Mouse (Mus musculus): Measurements from ENCODE around the gene Hps6. TPM values are rescaled to one million over a fixed set of nuclear protein-coding genes. Genes with fewer than 3 reads are reported as not detected.
"Not testable (repeated sequence)": the region's sequence is repeated elsewhere in the genome, so short reads cannot be mapped to it uniquely, and the experiment has no call there.

Gene Hps6
- 1.8 and 2.1 TPM in 2 replicates for polyA plus RNA-seq (2012; ENCODE audit: insufficient read depth, insufficient read length, missing spikeins)

- H3K27ac ChIP-seq (replicated peaks; ENCODE audit: low read depth, low read length): 0 out of 2 replicates have a peak within 1 kb of the TSS, but pooled peaks have one; percentile 32
- peak within 1 kb of the TSS; percentile 72 for H3K4me3 ChIP-seq (ENCODE audit: insufficient read depth, low read depth, low read length)
- H3K4me1 ChIP-seq (ENCODE audit: control insufficient read depth, insufficient read depth, insufficient read length, low read length): peaks cover 15% of the 10 kb centered on the region
Measured at GRCm38 (mm10) chr19:46003371-46004226, at the start of gene Hps6. Gene Hps6, plus strand, starts transcription at chr19:46003508.

GRCm38 (mm10) chr19:45956736-45957135 is 46.6 kb upstream of the Hps6 start:
- no peak overlapping the region for H3K27ac ChIP-seq (replicated peaks; ENCODE audit: low read depth, low read length)
- no peak overlapping the region for H3K4me3 ChIP-seq (ENCODE audit: insufficient read depth, low read depth, low read length)
- H3K4me1 ChIP-seq (ENCODE audit: control insufficient read depth, insufficient read depth, insufficient read length, low read length): no peaks in the 10 kb centered on the region

- Histone ChIP-seq H3K4me1 (ENCODE audit: control insufficient read depth, insufficient read depth, insufficient read length, low read length) (no peaks in the 10 kb centered on the region), H3K4me3 (ENCODE audit: insufficient read depth, low read depth, low read length) (no peak overlapping the region), H3K27ac (replicated peaks; ENCODE audit: low read depth, low read length) (no peak overlapping the region)
Measured at GRCm38 (mm10) chr19:45960770-45961169, 42.5 kb upstream of the Hps6 start.

GRCm38 (mm10) chr19:45984379-45984778 is 18.9 kb upstream of the Hps6 start:
- H3K27ac ChIP-seq (replicated peaks; ENCODE audit: low read depth, low read length): no peak overlapping the region
- no peak overlapping the region for H3K4me3 ChIP-seq (ENCODE audit: insufficient read depth, low read depth, low read length)
- no peaks in the 10 kb centered on the region for H3K4me1 ChIP-seq (ENCODE audit: control insufficient read depth, insufficient read depth, insufficient read length, low read length)

- H3K4me1 ChIP-seq (ENCODE audit: control insufficient read depth, insufficient read depth, insufficient read length, low read length): no peaks in the 10 kb centered on the region
- no peak overlapping the region for H3K4me3 ChIP-seq (ENCODE audit: insufficient read depth, low read depth, low read length)
- H3K27ac ChIP-seq (replicated peaks; ENCODE audit: low read depth, low read length): no peak overlapping the region
Measured at GRCm38 (mm10) chr19:45988238-45988637, 15.1 kb upstream of the Hps6 start.

- Histone ChIP-seq H3K27ac (replicated peaks; ENCODE audit: low read depth, low read length) (no peak overlapping the region), H3K4me1 (ENCODE audit: control insufficient read depth, insufficient read depth, insufficient read length, low read length) (no peaks in the 10 kb centered on the region), H3K4me3 (ENCODE audit: insufficient read depth, low read depth, low read length) (no peak overlapping the region)
Measured at GRCm38 (mm10) chr19:45991171-45991570, 12.1 kb upstream of the Hps6 start.

GRCm38 (mm10) chr19:45993441-45993840 is 9.9 kb upstream of the Hps6 start:
- H3K4me1 ChIP-seq (ENCODE audit: control insufficient read depth, insufficient read depth, insufficient read length, low read length); H3K27ac ChIP-seq (replicated peaks; ENCODE audit: low read depth, low read length); H3K4me3 ChIP-seq (ENCODE audit: insufficient read depth, low read depth, low read length): not testable (repeated sequence)

- Histone ChIP-seq H3K4me3 (ENCODE audit: insufficient read depth, low read depth, low read length) (no peak overlapping the region), H3K4me1 (ENCODE audit: control insufficient read depth, insufficient read depth, insufficient read length, low read length) (no peaks in the 10 kb centered on the region), H3K27ac (replicated peaks; ENCODE audit: low read depth, low read length) (no peak overlapping the region)
Measured at GRCm38 (mm10) chr19:45993981-45994737, 9.1 kb upstream of the Hps6 start.

GRCm38 (mm10) chr19:45997365-45997764 is 5.9 kb upstream of the Hps6 start:
- peak overlapping the region; percentile 97; the same call in 1 of the 2 replicates for H3K27ac ChIP-seq (replicated peaks; ENCODE audit: low read depth, low read length)
- peak overlapping the region; percentile 92 for H3K4me3 ChIP-seq (ENCODE audit: insufficient read depth, low read depth, low read length)
- H3K4me1 ChIP-seq (ENCODE audit: control insufficient read depth, insufficient read depth, insufficient read length, low read length): no peaks in the 10 kb centered on the region

GRCm38 (mm10) chr19:45997785-45998693 is 5.3 kb upstream of the Hps6 start, which contains the start of gene Armh3:
Gene Armh3, minus strand, starts transcription at chr19:45998488.
- H3K27ac ChIP-seq (replicated peaks; ENCODE audit: low read depth, low read length): peak within 1 kb of the TSS; percentile 97
- H3K4me1 ChIP-seq (ENCODE audit: control insufficient read depth, insufficient read depth, insufficient read length, low read length): no peaks in the 10 kb centered on the region
- H3K4me3 ChIP-seq (ENCODE audit: insufficient read depth, low read depth, low read length): peak within 1 kb of the TSS; percentile 92

GRCm38 (mm10) chr19:45998694-45999217 is 4.6 kb upstream of the Hps6 start:
- Histone ChIP-seq H3K27ac (replicated peaks; ENCODE audit: low read depth, low read length) (no peak overlapping the region), H3K4me3 (ENCODE audit: insufficient read depth, low read depth, low read length) (peak overlapping the region; percentile 45)

GRCm38 (mm10) chr19:45999378-45999777 is 3.9 kb upstream of the Hps6 start:
- peaks cover 4% of the 10 kb centered on the region for H3K4me1 ChIP-seq (ENCODE audit: control insufficient read depth, insufficient read depth, insufficient read length, low read length)

More at GRCm38 (mm10) chr19:45998694-45999217, 4.6 kb upstream of the Hps6 start:
- H3K4me1 ChIP-seq (ENCODE audit: control insufficient read depth, insufficient read depth, insufficient read length, low read length): no peaks in the 10 kb centered on the region

GRCm38 (mm10) chr19:46002279-46002678 is 1.0 kb upstream of the Hps6 start:
- Histone ChIP-seq H3K4me3 (ENCODE audit: insufficient read depth, low read depth, low read length) (no peak overlapping the region), H3K27ac (replicated peaks; ENCODE audit: low read depth, low read length) (no peak overlapping the region), H3K4me1 (ENCODE audit: control insufficient read depth, insufficient read depth, insufficient read length, low read length) (peaks cover 15% of the 10 kb centered on the region)

More at GRCm38 (mm10) chr19:45999378-45999777, 3.9 kb upstream of the Hps6 start:
- H3K4me3 ChIP-seq (ENCODE audit: insufficient read depth, low read depth, low read length): no peak overlapping the region
- no peak overlapping the region for H3K27ac ChIP-seq (replicated peaks; ENCODE audit: low read depth, low read length)

GRCm38 (mm10) chr19:46004814-46005466 is 1.6 kb downstream of the Hps6 start:
- peak overlapping the region; percentile 72; the same call in 1 of the 2 replicates for H3K4me3 ChIP-seq (ENCODE audit: insufficient read depth, low read depth, low read length)
- H3K4me1 ChIP-seq (ENCODE audit: control insufficient read depth, insufficient read depth, insufficient read length, low read length): peaks cover 15% of the 10 kb centered on the region

More at GRCm38 (mm10) chr19:46004814-46005466, 1.6 kb downstream of the Hps6 start:
- no peak overlapping the region for H3K27ac ChIP-seq (replicated peaks; ENCODE audit: low read depth, low read length)

Measured in brown adipose tissue, adult 24 weeks (tissue).